Mouse (Mus musculus) myocyte (in vitro differentiated cells): ENCODE data around the gene Mrpl49. TPM values are rescaled to one million over a fixed set of nuclear protein-coding genes. Genes with fewer than 3 reads are reported as not detected.
A peak's percentile ranks its signal among the peaks of the same experiment; 100 is the strongest.

Experiments used
- H3K27me3 ChIP-seq: one replicate; pipeline ENCODE4 v1.6.1; 2011; ENCODE audit not compliant: control insufficient read depth, insufficient read depth, insufficient read length
- H3K36me3 ChIP-seq: one replicate; pipeline ENCODE4 v1.6.1; 2011; ENCODE audit not compliant: control insufficient read depth, insufficient read depth
- H3K4me2 ChIP-seq: one replicate; pipeline ENCODE4 v1.6.1; 2011; ENCODE audit warnings: low read depth, control low read depth
- H3K4me3 ChIP-seq: one replicate; pipeline ENCODE4 v1.5.1; 2011; ENCODE audit warnings: mild to moderate bottlenecking, control low read depth, moderate library complexity
- H3K79me2 ChIP-seq: one replicate; pipeline ENCODE4 v1.6.1; 2011; ENCODE audit not compliant: control insufficient read depth, insufficient read depth
- H3ac ChIP-seq: one replicate; pipeline ENCODE4 v1.6.1; 2011; ENCODE audit not compliant: control insufficient read depth, insufficient read length
- CEBPB ChIP-seq: IDR thresholded peaks from 2 replicates; pipeline ENCODE4 v1.6.1; 2011; ENCODE audit warnings: mild to moderate bottlenecking, moderate library complexity; ENCODE audit not compliant: poor library complexity, insufficient read depth, severe bottlenecking
- E2F4 ChIP-seq: IDR thresholded peaks from one replicate; pipeline ENCODE4 v1.6.1; 2011; ENCODE audit warnings: mild to moderate bottlenecking, control low read depth, moderate library complexity; ENCODE audit not compliant: insufficient read depth
- MAX ChIP-seq: IDR thresholded peaks from one replicate; pipeline ENCODE4 v1.6.1; 2011; ENCODE audit warnings: low read depth, mild to moderate bottlenecking, control low read depth
- MYOD1 ChIP-seq, 3 experiments: IDR thresholded peaks; one replicate each; pipeline ENCODE4 v1.6.1; 2011; ENCODE audit warnings: control low read depth in 2 of 3, low read depth in 2 of 3, mild to moderate bottlenecking in 2 of 3, moderate library complexity in 1 of 3; ENCODE audit not compliant: insufficient read length in 2 of 3, control insufficient read depth in 1 of 3
- MYOG ChIP-seq, 3 experiments: IDR thresholded peaks; one replicate each; pipeline ENCODE4 v1.6.1; 2011; ENCODE audit warnings: control low read depth in 2 of 3, low read depth in 2 of 3, mild to moderate bottlenecking in 2 of 3; ENCODE audit not compliant: insufficient read length in 2 of 3, control insufficient read depth in 1 of 3, insufficient read depth in 1 of 3
- POLR2A ChIP-seq: IDR thresholded peaks from one replicate; pipeline ENCODE4 v1.6.1; 2011; ENCODE audit warnings: low read depth, mild to moderate bottlenecking, control low read depth, moderate library complexity; ENCODE audit not compliant: insufficient read length
- POLR2AphosphoS2 ChIP-seq: IDR thresholded peaks from one replicate; pipeline ENCODE4 v1.6.1; 2011; ENCODE audit warnings: low read depth, control low read depth; ENCODE audit not compliant: insufficient read length
- REST ChIP-seq: IDR thresholded peaks from one replicate; pipeline ENCODE4 v1.6.1; 2011; ENCODE audit warnings: mild to moderate bottlenecking, control low read depth, moderate library complexity; ENCODE audit not compliant: insufficient read depth, insufficient read length
- SRF ChIP-seq: IDR thresholded peaks from one replicate; pipeline ENCODE4 v1.6.1; 2011; ENCODE audit warnings: low read depth; ENCODE audit not compliant: control insufficient read depth, insufficient read length
- TCF12 ChIP-seq: IDR thresholded peaks from one replicate; pipeline ENCODE4 v1.6.1; 2011; ENCODE audit warnings: mild to moderate bottlenecking, control low read depth; ENCODE audit not compliant: poor library complexity, insufficient read depth, severe bottlenecking
- TCF3 ChIP-seq: IDR thresholded peaks from one replicate; pipeline ENCODE4 v1.6.1; 2011; ENCODE audit warnings: low read depth, control low read depth; ENCODE audit not compliant: insufficient read length
- USF1 ChIP-seq: IDR thresholded peaks from one replicate; pipeline ENCODE4 v1.6.1; 2011; ENCODE audit warnings: low read depth, mild to moderate bottlenecking, control low read depth, moderate library complexity
- polyA plus RNA-seq: library from polyadenylated mRNA; unstranded; fragments of >200 nt; fragmentation: generic; extraction: Trizol; gene quantifications from one replicate; pipeline ENCODE4 v1.2.1, GENCODE M21; 2012; ENCODE audit warnings: missing spikeins

Mrpl49 gene
- polyA plus RNA-seq, 1 experiment = 43.0 TPM

DNA sequence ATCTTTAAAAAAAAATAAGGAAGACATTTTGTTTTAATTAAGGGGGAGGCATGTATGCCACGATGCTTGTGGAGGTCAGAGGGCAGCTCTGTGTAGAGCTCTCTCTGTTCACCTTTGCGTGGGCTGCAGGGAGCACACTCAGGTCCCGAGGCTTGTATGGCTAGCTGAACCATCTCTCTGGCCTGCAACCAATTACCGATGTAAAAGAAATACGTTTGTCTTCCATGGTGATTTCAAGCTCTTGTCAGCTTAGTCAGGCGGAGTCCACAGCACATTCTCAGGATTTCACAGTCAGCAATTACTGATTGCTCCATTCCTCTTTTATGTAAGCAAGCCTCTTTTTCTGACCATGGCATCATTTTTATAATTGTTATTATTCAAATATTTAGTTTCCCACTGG, 43.6 kb upstream of the Mrpl49 start:
- TF ChIP-seq MYOD1 (IDR thresholded peaks at IDR 0.05; ENCODE audit: control insufficient read depth in 1 of 3, insufficient read length in 2 of 3, low read depth in 2 of 3) (no peak), CEBPB (no peak), POLR2AphosphoS2 (no peak), USF1 (no peak), E2F4 (no peak), TCF3 (no peak), SRF (no peak)
- H3K4me2 ChIP-seq = no peak overlapping the region
- no peak overlapping the region for H3K4me3 ChIP-seq
- no peaks in the 10 kb centered on the region for H3K27me3 ChIP-seq
- H3K36me3 ChIP-seq = no peaks in the 10 kb centered on the region
- no peak overlapping the region for H3ac ChIP-seq
- H3K79me2 ChIP-seq = no peaks in the 10 kb centered on the region

DNA sequence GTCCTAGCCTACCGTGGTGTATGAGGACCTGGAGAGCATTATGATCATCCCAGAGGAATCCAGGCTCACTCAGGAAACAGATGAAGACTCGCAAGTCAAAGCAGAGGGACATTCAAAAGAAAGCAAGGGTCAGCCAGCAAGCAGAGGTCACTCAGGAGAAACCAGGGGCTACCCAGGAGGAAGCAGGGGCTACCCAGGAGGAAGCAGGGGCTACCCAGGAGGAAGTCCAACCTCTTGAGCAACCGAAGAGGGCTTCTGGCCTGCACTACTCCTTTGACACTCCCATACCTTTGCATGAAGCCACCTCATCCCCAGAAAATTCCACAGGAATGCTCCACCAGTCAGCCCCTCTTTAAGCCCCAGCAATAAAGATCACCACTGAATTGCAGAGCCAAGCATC, 40.3 kb upstream of the Mrpl49 start:
- no peak overlapping the region for H3K4me3 ChIP-seq
- TF ChIP-seq POLR2AphosphoS2 = no peak
- TF ChIP-seq E2F4 = no peak
- no peak for TF ChIP-seq TCF3
- H3K36me3 ChIP-seq = no peaks in the 10 kb centered on the region
- no peaks in the 10 kb centered on the region for H3K79me2 ChIP-seq
- no peak overlapping the region for H3ac ChIP-seq
- H3K27me3 ChIP-seq = no peaks in the 10 kb centered on the region
- no peak overlapping the region for H3K4me2 ChIP-seq

DNA sequence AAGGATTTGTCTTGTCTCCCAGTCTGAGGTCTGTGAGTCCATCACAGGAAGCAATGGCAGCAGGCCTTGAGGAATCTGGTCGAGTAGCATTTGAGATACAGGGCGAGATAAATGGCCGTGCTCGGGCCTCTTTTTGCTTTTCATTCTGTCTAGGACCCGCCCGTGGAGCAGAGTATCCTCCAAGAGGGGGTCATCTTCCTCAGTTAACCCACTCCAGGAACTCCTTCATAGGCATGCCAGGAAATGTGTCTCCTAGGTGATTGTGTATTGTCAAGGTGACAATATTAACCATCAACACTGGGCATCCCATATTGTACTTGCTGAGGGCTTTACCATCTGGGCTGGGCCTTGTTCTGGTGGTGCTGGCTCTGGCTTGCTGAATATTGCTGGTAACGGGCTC, 36.5 kb upstream of the Mrpl49 start, which contains the start of gene AC131692.1:
Gene AC131692.1, plus strand, starts transcription at position 301 of the 400 bp plus-strand sequence.
- H3K36me3 ChIP-seq = peaks cover 6% of the 10 kb centered on the region
- no peak within 1 kb of the TSS for H3K4me2 ChIP-seq
- peaks cover 3% of the 10 kb centered on the region for H3K79me2 ChIP-seq
- TF ChIP-seq SRF (no peak), USF1 (no peak), MAX (no peak), POLR2AphosphoS2 (no peak), CEBPB (no peak), MYOD1 (IDR thresholded peaks at IDR 0.05; ENCODE audit: control insufficient read depth in 1 of 3, insufficient read length in 2 of 3, low read depth in 2 of 3) (no peak), TCF3 (no peak), E2F4 (no peak), POLR2A (no peak), MYOG (IDR thresholded peaks at IDR 0.05; ENCODE audit: control insufficient read depth in 1 of 3, insufficient read depth in 1 of 3, insufficient read length in 2 of 3, low read depth in 2 of 3) (no peak), REST (no peak), TCF12 (no peak)
- H3K27me3 ChIP-seq = no peaks in the 10 kb centered on the region
- H3ac ChIP-seq = no peak within 1 kb of the TSS
- H3K4me3 ChIP-seq = no peak within 1 kb of the TSS

DNA sequence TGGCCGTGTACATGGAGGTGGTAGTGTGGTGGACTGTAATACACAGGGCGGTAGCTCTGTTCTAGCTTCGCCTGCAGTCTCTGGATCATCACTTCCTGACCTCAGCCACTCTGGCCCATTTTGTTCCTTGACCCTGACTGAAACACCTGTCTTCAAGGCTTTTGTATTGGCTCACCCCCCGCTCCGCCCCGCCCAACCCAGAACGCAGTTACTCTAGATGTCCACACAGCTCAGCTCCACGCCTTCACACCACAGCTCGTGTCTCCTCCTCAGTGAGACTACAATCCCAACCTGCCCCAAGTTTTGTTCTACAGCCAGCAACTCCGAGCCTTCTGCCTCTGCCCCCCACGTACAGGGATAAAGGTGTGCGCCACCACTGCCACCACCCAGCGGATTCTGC, 31.3 kb upstream of the Mrpl49 start:
- TF ChIP-seq MAX = no peak
- TF ChIP-seq E2F4 = no peak
- no peak for TF ChIP-seq POLR2AphosphoS2
- no peak for TF ChIP-seq MYOG (IDR thresholded peaks at IDR 0.05; ENCODE audit: control insufficient read depth in 1 of 3, insufficient read depth in 1 of 3, insufficient read length in 2 of 3, low read depth in 2 of 3)
- TF ChIP-seq SRF = no peak
- no peak for TF ChIP-seq REST
- no peak for TF ChIP-seq TCF3
- no peak for TF ChIP-seq USF1
- Histone ChIP-seq H3K4me2 (no peak overlapping the region), H3K36me3 (peaks cover 6% of the 10 kb centered on the region), H3K27me3 (no peaks in the 10 kb centered on the region), H3K4me3 (no peak overlapping the region), H3K79me2 (peaks cover 38% of the 10 kb centered on the region), H3ac (no peak overlapping the region)

DNA sequence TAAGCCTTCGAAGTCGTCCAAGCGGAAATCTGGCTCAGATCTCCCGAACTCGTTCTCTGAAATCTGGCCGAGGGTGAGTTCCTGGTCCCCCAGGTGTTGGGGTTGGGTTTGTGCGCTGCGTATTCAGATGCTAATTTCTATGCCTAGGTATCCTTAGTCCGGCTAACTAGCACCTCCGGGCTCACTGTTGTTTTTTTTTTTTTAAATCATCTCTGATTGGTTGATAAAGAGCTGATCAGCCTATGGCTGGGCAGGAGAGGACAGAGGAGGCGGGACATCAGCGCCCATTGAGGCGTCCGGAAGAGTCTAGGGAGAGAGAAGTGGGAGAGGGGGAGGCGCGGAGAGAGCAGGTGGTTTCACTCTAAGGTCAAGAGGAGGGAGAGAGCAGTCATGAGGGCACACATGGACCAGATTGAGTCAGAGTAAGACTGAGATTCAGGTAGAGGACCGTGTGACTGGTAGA, 27.9 kb upstream of the Mrpl49 start:
- Histone ChIP-seq H3K4me3 (peak overlapping the region; percentile 89), H3K4me2 (peak overlapping the region; percentile 97), H3ac (peak overlapping the region; percentile 74), H3K36me3 (no peaks in the 10 kb centered on the region), H3K79me2 (peaks cover 47% of the 10 kb centered on the region), H3K27me3 (no peaks in the 10 kb centered on the region)
- no peak for TF ChIP-seq TCF3
- TF ChIP-seq E2F4 = no peak
- no peak for TF ChIP-seq MYOG (IDR thresholded peaks at IDR 0.05; ENCODE audit: control insufficient read depth in 1 of 3, insufficient read depth in 1 of 3, insufficient read length in 2 of 3, low read depth in 2 of 3)
- TF ChIP-seq USF1 = no peak
